Mouse (Mus musculus) neural tube, embryonic 13.5 days (tissue): ENCODE measurements at regions not wholly inside any gene's neighbourhood (a gene's known extent, or its start where the extent isn't known, plus 50 kb on each side); places are given as distances from the start of the nearest gene placed in this dataset.

Experiments
- ATAC-seq: fragments of 200-750 bp; cut with Nextera tagmentation; 2 replicates; pipeline ENCODE4 v1.8.0; 2017; ENCODE audit warnings: low read depth, mild to moderate bottlenecking, moderate TSS enrichment, moderate library complexity
- H3K27ac ChIP-seq: fragments of 300-500 bp; sonication (generic); replicated peaks from 2 replicates; pipeline ENCODE4 v1.5.1; 2015; ENCODE audit warnings: moderate library complexity, mild to moderate bottlenecking, inconsistent platforms
- H3K27me3 ChIP-seq: fragments of 300-500 bp; sonication (generic); 2 replicates; pipeline ENCODE4 v1.6.1; 2015; ENCODE audit warnings: mild to moderate bottlenecking, inconsistent platforms
- H3K36me3 ChIP-seq: fragments of 300-500 bp; sonication (generic); 2 replicates; pipeline ENCODE4 v1.6.1; 2015; ENCODE audit warnings: mild to moderate bottlenecking, inconsistent platforms
- H3K4me1 ChIP-seq: fragments of 300-500 bp; sonication (generic); replicated peaks from 2 replicates; pipeline ENCODE4 v1.6.1; 2015; ENCODE audit warnings: inconsistent platforms
- H3K4me2 ChIP-seq: fragments of 300-500 bp; sonication (generic); 2 replicates; pipeline ENCODE4 v1.6.1; 2015; ENCODE audit warnings: inconsistent platforms, mild to moderate bottlenecking, moderate library complexity
- H3K4me3 ChIP-seq: fragments of 300-500 bp; sonication (generic); 2 replicates; pipeline ENCODE4 v1.5.1; 2015; ENCODE audit warnings: mild to moderate bottlenecking, inconsistent platforms
- H3K9ac ChIP-seq: fragments of 300-500 bp; sonication (generic); 2 replicates; pipeline ENCODE4 v1.6.1; 2015; ENCODE audit warnings: moderate library complexity, mild to moderate bottlenecking, inconsistent platforms
- H3K9me3 ChIP-seq: fragments of 300-500 bp; sonication (generic); 2 replicates; pipeline ENCODE4 v1.6.1; 2016; ENCODE audit warnings: inconsistent platforms
- WGBS: fragments of 180-500 bp; shearing (Covaris S2); methylation state at CpG from one replicate; pipeline ENCODE4 v1.1.7; 2015; 5-methylcytosine and 5-hydroxymethylcytosine counted together

DNA sequence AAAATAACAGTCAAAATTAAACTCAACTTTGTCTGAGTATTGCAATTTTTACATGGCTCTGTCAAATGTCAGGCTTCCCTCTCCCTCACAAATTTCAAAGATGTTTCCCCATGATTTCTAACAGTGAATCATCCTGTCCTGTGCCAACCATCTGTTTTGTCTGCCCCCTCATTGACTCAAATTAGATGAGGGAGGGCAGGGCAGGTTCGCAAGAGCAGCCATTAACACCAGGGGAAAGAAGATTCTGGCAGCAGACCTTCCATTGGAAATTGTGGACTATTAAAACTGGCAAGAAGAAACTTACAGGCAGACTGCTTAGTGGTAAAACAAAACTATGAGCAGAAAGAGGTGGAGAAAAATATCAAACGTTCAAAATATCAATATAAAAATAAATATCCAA, 1277.0 kb upstream of the Zeb2 start:
- Histone ChIP-seq H3K4me2 (no peak overlapping the region), H3K4me3 (no peak overlapping the region), H3K27me3 (no peaks in the 10 kb centered on the region), H3K9ac (no peak overlapping the region), H3K36me3 (no peaks in the 10 kb centered on the region), H3K4me1 (no peaks in the 10 kb centered on the region), H3K27ac (no peak overlapping the region), H3K9me3 (no peaks in the 10 kb centered on the region)
- WGBS = 82% methylated on average over 2 of the region's 2 CpGs
- no peak for ATAC-seq

DNA sequence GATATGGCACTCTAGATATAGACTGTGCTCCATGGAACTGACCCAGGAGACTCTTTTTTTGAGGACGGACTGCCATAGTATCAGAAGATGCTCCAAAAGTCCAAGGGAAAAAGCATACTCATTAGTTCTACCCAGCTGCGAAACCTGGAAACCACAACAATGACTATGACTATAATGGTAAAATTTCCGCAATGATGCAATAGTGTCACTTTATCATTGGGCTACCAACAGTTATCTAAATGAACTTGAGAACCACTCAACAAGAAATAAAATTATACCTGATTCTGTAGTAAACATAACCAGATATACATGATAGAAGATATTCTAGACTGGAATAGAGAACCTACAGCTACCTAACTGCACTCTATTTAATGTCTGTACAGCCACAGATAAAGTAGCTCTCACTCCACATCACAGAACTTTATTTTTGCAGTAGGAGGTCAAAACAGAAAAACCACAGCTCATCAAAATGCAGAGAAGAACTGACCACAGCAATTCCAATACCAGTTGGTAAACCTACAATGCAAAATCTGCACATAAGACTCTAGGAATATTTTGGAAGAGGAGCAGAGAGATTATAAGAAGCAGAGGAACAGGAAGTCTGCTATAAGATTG, 1255.8 kb upstream of the Zeb2 start:
- Histone ChIP-seq H3K9me3 (no peaks in the 10 kb centered on the region), H3K4me3 (no peak overlapping the region), H3K36me3 (no peaks in the 10 kb centered on the region), H3K4me2 (no peak overlapping the region), H3K4me1 (no peaks in the 10 kb centered on the region), H3K27ac (no peak overlapping the region), H3K27me3 (no peaks in the 10 kb centered on the region), H3K9ac (no peak overlapping the region)
- ATAC-seq = no peak
- 94% methylated on average over 3 of the region's 3 CpGs for WGBS

DNA sequence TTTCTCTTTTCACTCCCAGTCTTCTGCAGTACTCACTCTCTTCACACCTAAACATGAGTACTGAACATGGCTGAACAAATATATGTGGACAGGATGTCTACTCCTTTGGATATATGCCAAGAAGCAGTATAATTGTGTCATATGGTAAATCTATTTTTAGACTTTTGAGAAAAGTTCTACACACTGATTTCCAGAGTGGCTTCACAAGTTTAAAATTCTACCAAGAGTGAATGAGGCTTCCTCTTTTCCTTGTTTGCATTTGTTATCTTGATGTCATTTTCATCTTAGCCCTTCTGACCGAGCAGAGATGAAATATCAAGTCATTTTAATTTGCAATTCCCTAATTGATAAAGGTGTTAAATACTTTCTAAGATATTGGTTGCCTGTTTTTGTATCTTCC, 1254.6 kb upstream of the Zeb2 start:
- Histone ChIP-seq H3K27ac (no peak overlapping the region), H3K9me3 (no peaks in the 10 kb centered on the region), H3K4me3 (no peak overlapping the region), H3K4me2 (no peak overlapping the region), H3K27me3 (no peaks in the 10 kb centered on the region), H3K9ac (no peak overlapping the region), H3K36me3 (no peaks in the 10 kb centered on the region), H3K4me1 (no peaks in the 10 kb centered on the region)
- WGBS = 69% methylated on average over 1 of the region's 1 CpGs
- no peak for ATAC-seq

DNA sequence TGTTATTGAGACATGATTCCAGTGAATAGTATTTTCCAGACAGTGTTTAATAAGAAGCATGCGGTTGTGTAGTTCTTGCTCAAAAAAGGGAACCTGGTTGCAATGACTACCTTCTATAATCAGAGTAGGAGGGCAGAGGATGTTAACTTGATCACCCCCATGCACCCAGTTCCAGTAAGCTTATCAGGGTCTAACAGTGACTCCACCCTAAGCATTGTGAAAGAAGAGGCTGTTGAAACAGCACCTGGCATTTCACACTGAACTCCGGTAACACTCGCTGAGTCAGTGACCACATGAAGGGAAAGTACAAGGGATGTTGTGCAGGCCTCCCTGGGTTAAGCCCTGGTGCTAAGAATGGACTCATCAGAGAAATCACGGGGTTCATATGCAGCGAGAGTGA, 1253.8 kb upstream of the Zeb2 start:
- no peaks in the 10 kb centered on the region for H3K36me3 ChIP-seq
- H3K4me1 ChIP-seq = no peaks in the 10 kb centered on the region
- no peak overlapping the region for H3K4me2 ChIP-seq
- ATAC-seq = no peak
- no peak overlapping the region for H3K4me3 ChIP-seq
- no peaks in the 10 kb centered on the region for H3K9me3 ChIP-seq
- no peak overlapping the region for H3K9ac ChIP-seq
- H3K27me3 ChIP-seq = no peaks in the 10 kb centered on the region
- WGBS = 89% methylated on average over 5 of the region's 5 CpGs
- H3K27ac ChIP-seq = no peak overlapping the region

DNA sequence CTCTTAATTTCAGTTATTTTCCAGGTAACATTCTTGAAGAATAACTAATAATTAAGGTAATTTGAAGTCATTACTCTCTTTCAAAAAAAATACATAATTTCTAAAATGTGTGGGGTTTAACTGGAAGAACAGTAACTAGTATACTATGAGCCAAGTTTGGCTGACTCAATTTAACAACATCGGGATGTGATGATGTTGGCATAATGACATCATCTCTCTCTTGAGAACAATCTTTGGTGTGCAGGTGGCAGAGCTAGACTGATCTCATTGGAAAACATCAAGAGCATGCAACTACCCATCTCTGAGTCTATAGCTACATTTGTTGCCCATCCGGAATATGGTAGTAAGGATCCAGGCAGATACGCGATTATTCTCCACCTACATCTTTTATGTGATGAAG, 1251.7 kb upstream of the Zeb2 start:
- no peak overlapping the region for H3K27ac ChIP-seq
- no peak for ATAC-seq
- H3K4me1 ChIP-seq = no peaks in the 10 kb centered on the region
- no peak overlapping the region for H3K9ac ChIP-seq
- H3K9me3 ChIP-seq = no peaks in the 10 kb centered on the region
- 95% methylated on average over 4 of the region's 4 CpGs for WGBS
- H3K27me3 ChIP-seq = no peaks in the 10 kb centered on the region
- H3K36me3 ChIP-seq = no peaks in the 10 kb centered on the region
- no peak overlapping the region for H3K4me2 ChIP-seq
- no peak overlapping the region for H3K4me3 ChIP-seq

DNA sequence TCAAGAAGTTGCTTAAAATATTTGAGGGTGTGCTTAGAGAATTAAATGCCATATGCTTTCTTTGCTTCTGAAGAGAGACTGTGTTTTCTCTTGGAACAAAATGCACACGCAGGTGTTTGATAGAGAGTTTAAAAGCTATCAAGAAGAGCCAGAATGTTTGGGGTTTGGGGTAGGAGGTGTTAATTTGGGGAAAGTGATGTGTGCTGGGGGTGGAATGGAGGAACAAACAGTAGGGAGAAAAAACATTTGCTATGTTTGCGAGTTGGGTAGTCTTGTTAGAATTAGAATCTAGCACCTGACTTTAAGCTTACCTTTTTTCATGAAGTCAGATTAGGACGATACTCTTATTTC, 1248.9 kb upstream of the Zeb2 start:
- H3K4me2 ChIP-seq = no peak overlapping the region
- H3K9me3 ChIP-seq = no peaks in the 10 kb centered on the region
- no peak overlapping the region for H3K27ac ChIP-seq
- H3K4me3 ChIP-seq = no peak overlapping the region
- no peaks in the 10 kb centered on the region for H3K36me3 ChIP-seq
- WGBS = 90% methylated on average over 3 of the region's 3 CpGs
- no peaks in the 10 kb centered on the region for H3K27me3 ChIP-seq
- ATAC-seq = no peak
- no peak overlapping the region for H3K9ac ChIP-seq
- no peaks in the 10 kb centered on the region for H3K4me1 ChIP-seq

DNA sequence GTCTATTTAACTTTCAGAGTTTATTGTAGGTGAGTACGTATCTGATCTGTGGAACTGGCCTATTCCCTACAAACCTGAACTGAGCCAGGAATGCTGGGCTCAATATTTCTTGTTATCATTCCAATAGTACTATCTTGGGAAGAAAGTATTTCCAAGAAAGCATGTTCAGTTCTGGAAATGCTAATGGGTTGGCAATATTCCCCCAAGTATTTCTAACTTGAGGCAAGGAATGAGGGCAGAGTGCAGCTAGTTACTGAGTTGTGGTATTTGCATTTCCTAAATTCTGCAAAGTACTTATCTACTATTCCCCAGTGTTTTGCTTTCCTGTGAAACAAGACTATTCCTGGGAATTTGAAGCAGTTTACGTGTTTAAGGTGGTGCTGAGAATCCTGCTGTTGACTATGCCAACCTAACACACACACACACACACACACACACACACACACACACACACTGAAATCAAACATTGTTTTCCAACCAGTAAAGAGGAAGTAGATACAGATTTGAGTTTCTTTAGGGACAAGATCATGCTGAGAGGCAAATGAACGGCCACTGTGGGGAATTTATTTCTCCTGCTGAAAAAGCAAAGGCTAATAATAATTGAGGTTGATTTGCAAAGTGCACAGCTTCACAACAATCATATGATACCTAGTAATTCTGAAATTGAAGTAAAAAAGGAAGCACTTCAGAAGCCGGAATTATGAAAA, 1248.4 kb upstream of the Zeb2 start:
- H3K9ac ChIP-seq = no peak overlapping the region
- no peak overlapping the region for H3K4me2 ChIP-seq
- H3K36me3 ChIP-seq = no peaks in the 10 kb centered on the region
- H3K27ac ChIP-seq = no peak overlapping the region
- no peak overlapping the region for H3K4me3 ChIP-seq
- no peaks in the 10 kb centered on the region for H3K4me1 ChIP-seq
- 88% methylated on average over 4 of the region's 4 CpGs for WGBS
- H3K9me3 ChIP-seq = no peaks in the 10 kb centered on the region
- H3K27me3 ChIP-seq = no peaks in the 10 kb centered on the region
- no peak for ATAC-seq

DNA sequence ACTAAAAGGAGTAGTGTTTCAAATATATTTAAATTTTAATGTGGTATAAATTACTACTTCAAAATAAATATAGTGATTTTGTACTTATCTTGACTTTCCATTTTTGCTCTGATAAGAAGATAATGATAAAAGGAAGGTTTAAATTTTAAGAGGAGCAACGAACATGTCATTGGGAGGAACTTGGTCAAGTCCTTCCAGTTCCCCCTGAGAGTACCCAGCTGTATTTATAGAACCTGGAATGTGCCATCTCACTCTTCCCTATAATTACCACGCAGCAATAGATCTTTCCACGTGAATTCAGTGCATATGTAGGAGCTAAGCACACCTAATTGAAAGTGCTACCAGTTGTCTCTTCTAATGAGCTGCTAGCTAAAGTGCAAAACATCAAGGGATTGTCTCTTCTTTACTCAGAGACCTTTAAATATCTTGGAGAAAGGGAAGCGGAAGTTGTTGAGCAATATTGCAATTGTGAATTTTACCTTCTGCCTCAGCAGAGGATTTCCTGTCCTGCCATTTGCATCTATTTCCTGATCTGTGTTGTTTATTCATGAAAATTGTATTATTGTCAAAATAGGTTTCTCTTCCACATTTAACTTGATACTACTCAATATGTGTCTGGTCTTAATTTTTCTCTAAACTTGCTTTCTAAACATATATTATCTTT, 1243.0 kb upstream of the Zeb2 start:
- Histone ChIP-seq H3K27me3 (no peaks in the 10 kb centered on the region), H3K9ac (no peak overlapping the region), H3K4me1 (no peaks in the 10 kb centered on the region), H3K36me3 (no peaks in the 10 kb centered on the region), H3K4me3 (no peak overlapping the region), H3K4me2 (no peak overlapping the region), H3K27ac (no peak overlapping the region), H3K9me3 (no peaks in the 10 kb centered on the region)
- ATAC-seq = no peak
- WGBS = 78% methylated on average over 4 of the region's 4 CpGs

DNA sequence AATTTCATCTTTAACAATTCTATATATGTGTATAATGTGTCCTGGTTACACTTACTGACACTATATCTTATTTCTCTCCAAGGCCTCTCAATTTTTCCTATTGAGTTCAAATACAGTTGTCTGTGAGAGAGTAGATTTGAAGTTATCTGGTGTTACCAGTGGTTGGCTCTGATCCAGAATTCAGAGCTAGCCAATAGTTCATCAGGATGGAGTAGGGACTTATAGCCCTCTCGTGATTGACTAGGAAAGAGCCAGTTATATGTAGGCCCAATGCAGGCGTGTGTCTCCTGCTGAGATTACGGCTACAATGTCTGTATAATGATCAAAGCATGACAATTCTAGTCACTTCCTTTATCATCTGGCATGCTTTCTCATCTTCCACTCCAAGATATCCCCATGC, 1241.0 kb upstream of the Zeb2 start:
- no peak for ATAC-seq
- Histone ChIP-seq H3K4me3 (no peak overlapping the region), H3K4me1 (no peaks in the 10 kb centered on the region), H3K9ac (no peak overlapping the region), H3K4me2 (no peak overlapping the region), H3K27me3 (no peaks in the 10 kb centered on the region), H3K27ac (no peak overlapping the region), H3K36me3 (no peaks in the 10 kb centered on the region), H3K9me3 (no peaks in the 10 kb centered on the region)
- WGBS = 84% methylated on average over 3 of the region's 3 CpGs

DNA sequence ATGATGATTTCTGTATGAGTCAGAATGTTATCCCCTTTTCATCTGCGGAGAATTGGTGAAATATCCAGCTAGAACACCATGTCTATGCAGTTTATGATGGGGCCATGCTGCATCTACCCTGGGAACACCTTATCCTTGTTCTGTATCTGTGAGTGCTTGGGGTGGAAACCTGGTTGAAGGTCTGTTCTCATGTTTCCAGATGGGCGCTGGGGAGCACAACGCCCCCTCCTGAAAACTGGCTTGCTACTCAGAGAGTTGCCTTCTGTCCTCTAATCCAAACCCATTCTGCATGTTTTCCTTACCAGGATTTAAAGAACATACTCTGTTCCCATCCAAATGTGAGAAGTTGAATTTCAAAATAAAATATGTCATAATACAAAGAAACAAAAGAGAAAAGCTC, 1239.5 kb upstream of the Zeb2 start:
- no peak overlapping the region for H3K9ac ChIP-seq
- H3K4me1 ChIP-seq = no peaks in the 10 kb centered on the region
- no peak overlapping the region for H3K4me3 ChIP-seq
- no peaks in the 10 kb centered on the region for H3K9me3 ChIP-seq
- no peak overlapping the region for H3K27ac ChIP-seq
- no peak overlapping the region for H3K4me2 ChIP-seq
- no peak for ATAC-seq
- 94% methylated on average over 3 of the region's 3 CpGs for WGBS
- no peaks in the 10 kb centered on the region for H3K36me3 ChIP-seq
- H3K27me3 ChIP-seq = no peaks in the 10 kb centered on the region

DNA sequence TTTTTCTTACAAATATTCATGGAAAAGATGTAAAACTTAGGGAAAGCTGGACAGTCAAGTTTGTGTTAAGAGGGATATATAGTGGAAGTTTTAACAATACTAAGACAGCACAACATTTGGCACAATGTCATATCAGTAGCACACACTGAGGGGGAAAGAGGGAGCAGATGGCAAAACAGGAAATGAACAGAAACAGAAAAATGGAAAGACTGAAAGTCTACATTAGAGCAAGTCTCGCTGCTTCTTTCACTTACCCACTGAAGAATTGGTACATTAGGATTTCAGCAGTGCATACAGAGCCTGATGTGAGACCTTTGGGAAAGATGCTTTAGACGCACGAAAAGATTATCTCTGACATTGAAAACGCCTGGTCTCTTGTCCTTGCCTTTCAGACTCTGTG, 1223.5 kb upstream of the Zeb2 start:
- Histone ChIP-seq H3K27ac (no peak overlapping the region), H3K27me3 (no peaks in the 10 kb centered on the region), H3K9me3 (no peaks in the 10 kb centered on the region), H3K36me3 (no peaks in the 10 kb centered on the region), H3K4me2 (no peak overlapping the region), H3K4me1 (no peaks in the 10 kb centered on the region), H3K9ac (no peak overlapping the region), H3K4me3 (no peak overlapping the region)
- 85% methylated on average over 4 of the region's 4 CpGs for WGBS
- ATAC-seq = no peak

DNA sequence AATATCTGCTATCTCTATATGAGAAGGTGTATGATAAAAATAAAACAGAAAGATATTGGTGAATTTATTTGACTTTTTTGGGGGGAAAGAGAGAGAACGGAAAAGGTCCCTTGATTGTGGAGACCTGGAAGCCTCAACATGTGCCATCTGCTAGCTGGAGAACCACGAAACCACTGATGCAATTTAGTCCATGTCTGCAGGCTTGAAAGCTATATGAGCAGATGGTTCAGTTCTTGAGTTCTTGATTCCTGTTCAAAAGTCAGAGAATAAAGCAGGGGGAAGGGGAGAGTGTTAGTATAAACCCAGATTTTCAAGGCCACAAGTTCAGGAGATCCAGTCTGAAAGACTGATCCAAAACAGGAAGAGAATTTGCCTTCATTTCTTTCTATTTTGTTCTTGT, 1199.5 kb upstream of the Zeb2 start:
- 93% methylated on average over 2 of the region's 2 CpGs for WGBS
- no peak for ATAC-seq
- no peak overlapping the region for H3K9ac ChIP-seq
- no peaks in the 10 kb centered on the region for H3K4me1 ChIP-seq
- H3K27me3 ChIP-seq = no peaks in the 10 kb centered on the region
- no peak overlapping the region for H3K27ac ChIP-seq
- H3K4me2 ChIP-seq = no peak overlapping the region
- no peak overlapping the region for H3K4me3 ChIP-seq
- H3K36me3 ChIP-seq = no peaks in the 10 kb centered on the region
- H3K9me3 ChIP-seq = no peaks in the 10 kb centered on the region

DNA sequence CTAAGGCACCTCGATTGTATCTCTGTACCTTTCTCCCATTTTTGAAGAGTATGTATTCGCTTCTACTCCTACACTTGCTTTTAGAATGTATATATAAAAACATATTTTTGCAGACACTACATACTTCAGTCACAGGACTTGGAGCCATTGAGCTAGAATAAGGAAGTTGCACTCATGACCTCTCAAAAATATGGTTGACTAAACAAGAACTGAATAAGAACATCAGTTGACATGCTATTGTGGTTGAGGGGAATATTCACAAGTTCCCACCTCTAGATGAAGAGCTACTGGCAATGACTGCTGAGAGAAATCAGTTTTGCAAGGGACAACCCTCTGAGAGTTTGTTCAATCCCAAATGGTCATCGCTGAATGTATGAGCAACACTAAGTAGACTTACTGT, 1198.0 kb upstream of the Zeb2 start:
- Histone ChIP-seq H3K36me3 (no peaks in the 10 kb centered on the region), H3K9ac (no peak overlapping the region), H3K27me3 (no peaks in the 10 kb centered on the region), H3K4me2 (no peak overlapping the region), H3K4me3 (no peak overlapping the region), H3K27ac (no peak overlapping the region), H3K9me3 (no peaks in the 10 kb centered on the region), H3K4me1 (no peaks in the 10 kb centered on the region)
- no peak for ATAC-seq
- 88% methylated on average over 3 of the region's 3 CpGs for WGBS
